Mouse (Mus musculus) layer of hippocampus, adult 9-10 months (tissue): ENCODE measurements around the gene Pet117.

Source experiments
- DNase-seq: peaks from one replicate; pipeline ENCODE4 v3.0.0; 2022; ENCODE audit warnings: low spot score

The Pet117 gene

GRCm38 (mm10) chr2:144382624-144383138 lies 13.9 kb downstream of the Pet117 start:
- DNase-seq = no peak

GRCm38 (mm10) chr2:144386296-144386695 lies 17.5 kb downstream of the Pet117 start:
- no peak for DNase-seq

GRCm38 (mm10) chr2:144388416-144388815 lies 19.6 kb downstream of the Pet117 start:
- DNase-seq = no peak

GRCm38 (mm10) chr2:144399531-144399930 lies 30.7 kb downstream of the Pet117 start:
- no peak for DNase-seq

- no peak for DNase-seq
Measured at GRCm38 (mm10) chr2:144400659-144401058, 31.9 kb downstream of the Pet117 start.

- DNase-seq = no peak
Measured at GRCm38 (mm10) chr2:144409037-144409436, 40.2 kb downstream of the Pet117 start.

- peak; percentile 18 for DNase-seq
Measured at GRCm38 (mm10) chr2:144410603-144411002, 41.8 kb downstream of the Pet117 start.

- DNase-seq = no peak
Measured at GRCm38 (mm10) chr2:144414646-144415045, 45.9 kb downstream of the Pet117 start.

- DNase-seq = no peak
Measured at GRCm38 (mm10) chr2:144416859-144417258, 48.1 kb downstream of the Pet117 start.

- DNase-seq = no peak
Measured at GRCm38 (mm10) chr2:144418062-144418461, 49.3 kb downstream of the Pet117 start.

- DNase-seq = no peak
Measured at GRCm38 (mm10) chr2:144422094-144422675, 53.4 kb downstream of the Pet117 start.
